ENCODE assay signal across 1 mouse cellular context in the genomic region with DNA sequence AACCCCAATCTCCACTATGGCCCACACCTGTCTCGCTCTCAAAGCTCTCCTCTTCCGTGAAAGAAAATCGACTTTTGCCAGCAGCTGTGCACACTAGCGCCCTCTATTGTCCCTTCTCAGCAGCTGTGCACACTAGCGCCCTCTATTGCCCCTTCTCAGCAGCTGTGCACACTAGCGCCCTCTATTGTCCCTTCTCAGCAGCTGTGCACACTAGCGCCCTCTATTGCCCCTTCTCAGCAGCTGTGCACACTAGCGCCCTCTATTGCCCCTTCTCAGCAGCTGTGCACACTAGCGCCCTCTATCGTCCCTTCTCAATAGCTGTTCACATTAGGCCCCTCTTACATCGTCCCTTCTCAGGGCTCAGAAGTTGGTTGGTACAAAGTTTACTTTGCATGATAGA.
A peak's percentile ranks its signal among the peaks of the same experiment; 100 is the strongest.
TF ChIP-seq lines count a peak whose summit lies in the region.

No protein-coding gene starts in this region.

TF ChIP-seq in CH12.LX, 34 proteins besides CTCF, POLR2A, EP300 and RAD21:
- TF ChIP-seq SMC3 (IDR thresholded peaks at IDR 0.05; ENCODE audit: low read depth, low read length) = peak; percentile 31; the same call in 1 of the 2 replicates
- TF ChIP-seq NELFE (IDR thresholded peaks at IDR 0.05; ENCODE audit: low read depth, low read length) = peak; percentile 74; the same call in 1 of the 2 replicates
